Mouse (Mus musculus): Measurements from ENCODE around the gene Jpt2. TPM values are rescaled to one million over a fixed set of nuclear protein-coding genes. Genes with fewer than 3 reads are reported as not detected.
A peak's percentile ranks its signal among the peaks of the same experiment; 100 is the strongest.
"Not testable (repeated sequence)": the region's sequence is repeated elsewhere in the genome, so short reads cannot be mapped to it uniquely, and the experiment has no call there.

Gene Jpt2
- total and polyA plus RNA-seq, 2 experiments from 2014 or later: 61.2 to 68.5 TPM

GRCm38 (mm10) chr17:24959371-24959770, 1.1 kb downstream of the Jpt2 start:
- 28% methylated on average over 8 of the region's 8 CpGs for WGBS
- Histone ChIP-seq H3K4me2 (ENCODE audit: low read depth, low read length) (peak overlapping the region; percentile 81), H3K36me3 (ENCODE audit: insufficient read depth, low read length) (peaks cover 15% of the 10 kb centered on the region), H3K9ac (replicated peaks; ENCODE audit: low read length) (peak overlapping the region; percentile 80), H3K9me3 (ENCODE audit: low read length) (no peaks in the 10 kb centered on the region), H3K27me3 (ENCODE audit: insufficient read depth, low read length) (no peaks in the 10 kb centered on the region), H3K27ac (peak overlapping the region; percentile 84; the same call in 1 of the 2 replicates), H3K4me1 (ENCODE audit: insufficient read depth, low read length) (0 out of 2 replicates have a peak, but pooled peaks cover 5% of the 10 kb centered on the region), H3K4me3 (ENCODE audit: low read length) (peak overlapping the region; percentile 87)
- DNase-seq (ENCODE audit: low spot score): no peak
- TF ChIP-seq CTCF (IDR thresholded peaks at IDR 0.05; ENCODE audit: low read depth): no peak
- no peak for ATAC-seq

GRCm38 (mm10) chr17:24953291-24953690, 7.2 kb downstream of the Jpt2 start:
- no peak overlapping the region for H3K9ac ChIP-seq (replicated peaks; ENCODE audit: low read length)
- H3K4me1 ChIP-seq (ENCODE audit: insufficient read depth, low read length): no peaks in the 10 kb centered on the region
- H3K4me2 ChIP-seq (ENCODE audit: low read depth, low read length): no peak overlapping the region
- H3K36me3 ChIP-seq (ENCODE audit: insufficient read depth, low read length): peaks cover 16% of the 10 kb centered on the region
- H3K27ac ChIP-seq: no peak overlapping the region
- no peaks in the 10 kb centered on the region for H3K27me3 ChIP-seq (ENCODE audit: insufficient read depth, low read length)
- TF ChIP-seq CTCF (IDR thresholded peaks at IDR 0.05; ENCODE audit: low read depth): no peak
- H3K4me3 ChIP-seq (ENCODE audit: low read length): no peak overlapping the region
- no peak for ATAC-seq
- WGBS: 93% methylated on average over 2 of the region's 2 CpGs
- no peak for DNase-seq (ENCODE audit: low spot score)
- no peaks in the 10 kb centered on the region for H3K9me3 ChIP-seq (ENCODE audit: low read length)

- DNase-seq (ENCODE audit: low spot score) (no peak), ATAC-seq (no peak)
- no peaks in the 10 kb centered on the region for H3K9me3 ChIP-seq (ENCODE audit: low read length)
- H3K9ac ChIP-seq (replicated peaks; ENCODE audit: low read length): no peak overlapping the region
- WGBS: 85% methylated on average over 2 of the region's 2 CpGs
- no peak overlapping the region for H3K4me3 ChIP-seq (ENCODE audit: low read length)
- H3K27ac ChIP-seq: no peak overlapping the region
- no peak for TF ChIP-seq CTCF (IDR thresholded peaks at IDR 0.05; ENCODE audit: low read depth)
- no peaks in the 10 kb centered on the region for H3K4me1 ChIP-seq (ENCODE audit: insufficient read depth, low read length)
- no peak overlapping the region for H3K4me2 ChIP-seq (ENCODE audit: low read depth, low read length)
- H3K36me3 ChIP-seq (ENCODE audit: insufficient read depth, low read length): peaks cover 27% of the 10 kb centered on the region
- H3K27me3 ChIP-seq (ENCODE audit: insufficient read depth, low read length): no peaks in the 10 kb centered on the region
Observed at GRCm38 (mm10) chr17:24950671-24951070, 9.8 kb downstream of the Jpt2 start.

GRCm38 (mm10) chr17:24948204-24948603, 12.3 kb downstream of the Jpt2 start:
- DNase-seq (ENCODE audit: low spot score) (no peak), ATAC-seq (no peak)
- Histone ChIP-seq H3K9me3 (ENCODE audit: low read length) (no peaks in the 10 kb centered on the region), H3K4me2 (ENCODE audit: low read depth, low read length) (no peak overlapping the region), H3K9ac (replicated peaks; ENCODE audit: low read length) (no peak overlapping the region), H3K36me3 (ENCODE audit: insufficient read depth, low read length) (peaks cover 19% of the 10 kb centered on the region), H3K4me3 (ENCODE audit: low read length) (no peak overlapping the region), H3K4me1 (ENCODE audit: insufficient read depth, low read length) (no peaks in the 10 kb centered on the region), H3K27me3 (ENCODE audit: insufficient read depth, low read length) (no peaks in the 10 kb centered on the region), H3K27ac (no peak overlapping the region)
- no peak for TF ChIP-seq CTCF (IDR thresholded peaks at IDR 0.05; ENCODE audit: low read depth)
- WGBS: 98% methylated on average over 5 of the region's 5 CpGs

GRCm38 (mm10) chr17:24943589-24943988, 16.9 kb downstream of the Jpt2 start:
- not testable (repeated sequence) for H3K4me3 ChIP-seq (ENCODE audit: low read length); H3K9me3 ChIP-seq (ENCODE audit: low read length); H3K4me2 ChIP-seq (ENCODE audit: low read depth, low read length); DNase-seq (ENCODE audit: low spot score); H3K27me3 ChIP-seq (ENCODE audit: insufficient read depth, low read length); H3K9ac ChIP-seq (replicated peaks; ENCODE audit: low read length); H3K27ac ChIP-seq; ATAC-seq; H3K4me1 ChIP-seq (ENCODE audit: insufficient read depth, low read length)
- peaks cover 19% of the 10 kb centered on the region for H3K36me3 ChIP-seq (ENCODE audit: insufficient read depth, low read length)
- 85% methylated on average over 1 of the region's 1 CpGs for WGBS

- Histone ChIP-seq H3K4me2 (ENCODE audit: low read depth, low read length) (no peak overlapping the region), H3K27me3 (ENCODE audit: insufficient read depth, low read length) (no peaks in the 10 kb centered on the region), H3K4me3 (ENCODE audit: low read length) (no peak overlapping the region), H3K27ac (no peak overlapping the region), H3K36me3 (ENCODE audit: insufficient read depth, low read length) (peaks cover 13% of the 10 kb centered on the region), H3K4me1 (ENCODE audit: insufficient read depth, low read length) (no peaks in the 10 kb centered on the region), H3K9me3 (ENCODE audit: low read length) (no peaks in the 10 kb centered on the region), H3K9ac (replicated peaks; ENCODE audit: low read length) (no peak overlapping the region)
- TF ChIP-seq CTCF (IDR thresholded peaks at IDR 0.05; ENCODE audit: low read depth): no peak
- ATAC-seq (no peak), DNase-seq (ENCODE audit: low spot score) (no peak)
- WGBS: 88% methylated on average over 7 of the region's 7 CpGs
Observed at GRCm38 (mm10) chr17:24943036-24943435, 17.5 kb downstream of the Jpt2 start.

GRCm38 (mm10) chr17:24942453-24942852, 18.0 kb downstream of the Jpt2 start:
- 17% methylated on average over 2 of the region's 2 CpGs for WGBS
- peak; percentile 77 for ATAC-seq

More at GRCm38 (mm10) chr17:24942453-24942852, 18.0 kb downstream of the Jpt2 start:
- H3K27ac ChIP-seq; H3K4me3 ChIP-seq (ENCODE audit: low read length); H3K9me3 ChIP-seq (ENCODE audit: low read length); H3K4me2 ChIP-seq (ENCODE audit: low read depth, low read length); H3K9ac ChIP-seq (replicated peaks; ENCODE audit: low read length); H3K36me3 ChIP-seq (ENCODE audit: insufficient read depth, low read length); H3K4me1 ChIP-seq (ENCODE audit: insufficient read depth, low read length); H3K27me3 ChIP-seq (ENCODE audit: insufficient read depth, low read length): not testable (repeated sequence)
- peak; percentile 72 for TF ChIP-seq CTCF (IDR thresholded peaks at IDR 0.05; ENCODE audit: low read depth)
- peak; percentile 15 for DNase-seq (ENCODE audit: low spot score)

Data from hindbrain, postnatal 0 days (tissue).